ENCODE assay signal across 19 mouse cellular contexts in the genomic region with DNA sequence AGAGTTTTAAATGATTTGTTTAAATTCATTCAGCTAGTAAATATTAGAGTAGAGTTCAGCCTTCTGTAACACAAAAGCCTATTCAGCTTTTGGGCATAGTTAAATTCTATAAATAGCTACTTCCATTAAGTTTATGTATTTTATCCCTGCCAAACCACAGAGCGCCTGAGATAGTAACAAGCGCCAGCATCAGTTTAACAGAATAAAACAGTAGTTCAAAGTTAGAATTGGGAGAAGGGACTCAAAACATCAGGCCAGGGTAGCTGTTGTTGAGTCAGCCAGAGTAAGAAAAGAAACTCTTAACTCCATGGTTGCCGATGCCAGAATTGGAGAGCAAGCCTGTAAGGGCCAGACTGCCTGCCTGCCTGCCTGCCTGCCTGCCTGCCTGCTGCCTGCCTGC. TPM values are rescaled to one million over a fixed set of nuclear protein-coding genes. Genes with fewer than 3 reads are reported as not detected.
DNase-seq lines count a peak whose midpoint lies in the region; ATAC-seq and TF ChIP-seq lines count a peak whose summit lies in the region.
"Had no signal": no experiment of that assay in that cellular context is flagged by ENCODE, and none has a peak within 500 bp of the region (broad histone marks: within the 10 kb centered on the region; RNA-seq: fewer than 3 reads in every experiment).

No protein-coding gene starts in this region.

- peaks cover 6% of the 10 kb centered on the region for H3K36me3 ChIP-seq in heart, embryonic 16.5 days (ENCODE audit: control insufficient read depth, insufficient read depth)
- peaks cover 18% of the 10 kb centered on the region for H3K36me3 ChIP-seq in heart, embryonic 10.5 days

- DNase-seq in heart, embryonic 10.5 days (ENCODE audit: low spot score) = no peak
- DNase-seq in 3134 (ENCODE audit: extremely low read depth, insufficient read length, low spot score) = peak; percentile 56
- DNase-seq in 3T3-L1 (ENCODE audit: low read depth, low spot score) = peak; percentile 89
- DNase-seq in brain, embryonic 14.5 days (ENCODE audit: low read depth) = peak; percentile 20
- DNase-seq in ovary, adult 18-20 months (ENCODE audit: low spot score) = no peak
- DNase-seq in spleen, adult 18-20 months = no peak
- DNase-seq: adrenal gland, adult 2 months; cerebellum, adult 9-11 months; gastrocnemius, postnatal 25 days; kidney, adult 18-20 months; kidney, postnatal 25 days; lung, postnatal 10 days; right cerebral cortex, adult 18-20 months had no signal

- H3K4me3 ChIP-seq in heart, embryonic 16.5 days (ENCODE audit: low read length) = no peak overlapping the region
- no peak overlapping the region for H3K4me3 ChIP-seq in heart, embryonic 10.5 days
- H3K4me3 ChIP-seq: embryonic facial prominence, embryonic 12.5 days; midbrain, embryonic 13.5 days; neural tube, embryonic 12.5 days had no signal

- H3K9ac ChIP-seq in heart, embryonic 16.5 days (ENCODE audit: low read length) = no peak overlapping the region
- H3K9ac ChIP-seq: embryonic facial prominence, embryonic 12.5 days; liver, embryonic 14.5 days; midbrain, embryonic 13.5 days; neural tube, embryonic 12.5 days had no signal

- ATAC-seq in heart, embryonic 16.5 days (replicated peaks; ENCODE audit: extremely low read depth, insufficient read depth, low FRiP score) = no peak
- ATAC-seq: midbrain, embryonic 13.5 days had no signal

- H3K27me3 ChIP-seq in heart, embryonic 16.5 days (ENCODE audit: control insufficient read depth, insufficient read depth, low read length) = no peaks in the 10 kb centered on the region
- H3K27me3 ChIP-seq in heart, embryonic 10.5 days (ENCODE audit: insufficient read depth, poor library complexity, severe bottlenecking) = no peaks in the 10 kb centered on the region
- H3K27me3 ChIP-seq: embryonic facial prominence, embryonic 12.5 days; midbrain, embryonic 13.5 days; neural tube, embryonic 12.5 days had no signal

- whole genome bisulfite sequencing in heart, embryonic 16.5 days = 34% methylated on average over 3 of the region's 3 CpGs
- WGBS in heart, embryonic 10.5 days = 87% methylated on average over 3 of the region's 3 CpGs

- peak overlapping the region; percentile 10; the same call in 1 of the 2 replicates for H3K27ac ChIP-seq in heart, embryonic 16.5 days (ENCODE audit: low read length)
- H3K27ac ChIP-seq in heart, embryonic 10.5 days = no peak overlapping the region
- H3K27ac ChIP-seq: embryonic facial prominence, embryonic 12.5 days; liver, embryonic 14.5 days; midbrain, embryonic 13.5 days; neural tube, embryonic 12.5 days had no signal

- no peak overlapping the region for H3K4me2 ChIP-seq in heart, embryonic 16.5 days (ENCODE audit: low read depth, low read length)
- H3K4me2 ChIP-seq: embryonic facial prominence, embryonic 12.5 days; midbrain, embryonic 13.5 days; neural tube, embryonic 12.5 days had no signal

- no peak for TF ChIP-seq CTCF in brain, embryonic 14.5 days (IDR thresholded peaks at IDR 0.05; ENCODE audit: borderline replicate concordance, extremely low read depth, insufficient read depth, insufficient read length)

- no peak for TF ChIP-seq POLR2A in brain, embryonic 14.5 days (IDR thresholded peaks at IDR 0.05; ENCODE audit: borderline replicate concordance, extremely low read depth, insufficient read depth, insufficient read length, poor library complexity, severe bottlenecking)

- H3K4me1 ChIP-seq in heart, embryonic 16.5 days (ENCODE audit: control insufficient read depth, insufficient read depth, low read length) = peaks cover 17% of the 10 kb centered on the region
- H3K4me1 ChIP-seq in heart, embryonic 10.5 days = 0 out of 2 replicates have a peak, but pooled peaks cover 6% of the 10 kb centered on the region
- H3K4me1 ChIP-seq: midbrain, embryonic 13.5 days; neural tube, embryonic 12.5 days had no signal

- H3K9me3 ChIP-seq in heart, embryonic 16.5 days (replicated peaks; ENCODE audit: control insufficient read depth, low read length) = no peaks in the 10 kb centered on the region
- no peaks in the 10 kb centered on the region for H3K9me3 ChIP-seq in heart, embryonic 10.5 days
- H3K9me3 ChIP-seq: embryonic facial prominence, embryonic 12.5 days; G1E; midbrain, embryonic 13.5 days; neural tube, embryonic 12.5 days had no signal

RNA-seq across cellular contexts. Expression of a gene that starts 28.2 kb away (rescaled TPM):
- polyA plus RNA-seq in heart, embryonic 16.5 days (2015; fragmentation: Nextera tagmentation; extraction: Ambion mirVana) = 26.1 and 30.0 TPM in 2 replicates
- 38.9 and 43.3 TPM in 2 replicates for polyA plus RNA-seq in heart, embryonic 10.5 days (2016; fragmentation: Nextera tagmentation; extraction: Ambion mirVana)
- polyA plus RNA-seq in brain, embryonic 14.5 days (2012; rRNA removed) = 81.8 and 100 TPM in 2 replicates

Comparison
In these comparisons a context has a peak if more than half of its experiments do, and no peak if none do; other contexts are left out.
1. DNase-seq: peak in 3134 (single experiment), 3T3-L1 (single experiment) and brain, embryonic 14.5 days (single experiment); none in heart, embryonic 10.5 days (single experiment), ovary, adult 18-20 months (single experiment) and spleen, adult 18-20 months (0 of 2).